Mouse (Mus musculus) megakaryocyte progenitor cell, adult 5-6 weeks (primary cell): Measurements from ENCODE around the gene 9330161L09Rik. TPM values are rescaled to one million over a fixed set of nuclear protein-coding genes. Genes with fewer than 3 reads are reported as not detected.

Experiments
- total RNA-seq, 2 experiments: library from RNA; stranded (forward) in 1 of 2; stranded (reverse) in 1 of 2; fragments of 157-497, 149-512 nt in 1 of 2; fragments of 200-1000 nt in 1 of 2; gene quantifications; 2 replicates each; pipeline versions ENCODE4 v1.2.3 to v1.2.4; 2015 to 2017

The 9330161L09Rik gene
- total RNA-seq, 2 experiments from 2014 or later: 0.25 to 1.5 TPM

Other genes starting within 250 kb of the 9330161L09Rik start
- gene Prima1, start 165.7 kb downstream of the 9330161L09Rik start, total RNA-seq (2015): not detected in 2 replicates
- gene Prima1, start 165.7 kb downstream of the 9330161L09Rik start, total RNA-seq (2017): not detected in 2 replicates
- gene Fam181a, start 96.8 kb downstream of the 9330161L09Rik start, total RNA-seq (2015): not detected in 2 replicates
- not detected in 2 replicates for gene Fam181a, start 96.8 kb downstream of the 9330161L09Rik start, total RNA-seq (2017)
- gene Asb2, start 51.8 kb downstream of the 9330161L09Rik start, total RNA-seq (2015): 0.10 TPM in 1 of 2 replicates, not detected in the other
- not detected in 2 replicates for gene Asb2, start 51.8 kb downstream of the 9330161L09Rik start, total RNA-seq (2017)
- 0.54 and 3.0 TPM in 2 replicates for gene Otub2, start 19.1 kb downstream of the 9330161L09Rik start, total RNA-seq (2015)
- 0.54 and 1.3 TPM in 2 replicates for gene Otub2, start 19.1 kb downstream of the 9330161L09Rik start, total RNA-seq (2017)
- gene Ddx24, start 18.0 kb upstream of the 9330161L09Rik start, total RNA-seq (2015): 77.9 and 79.7 TPM in 2 replicates
- gene Ddx24, start 18.0 kb upstream of the 9330161L09Rik start, total RNA-seq (2017): 82.6 and 119 TPM in 2 replicates
- 61.5 and 79.9 TPM in 2 replicates for gene Ifi27, start 26.4 kb upstream of the 9330161L09Rik start, total RNA-seq (2015)
- gene Ifi27, start 26.4 kb upstream of the 9330161L09Rik start, total RNA-seq (2017): 51.8 and 55.5 TPM in 2 replicates
- gene Ifi27l2a, start 35.9 kb upstream of the 9330161L09Rik start, total RNA-seq (2015): 6.0 and 9.2 TPM in 2 replicates
- gene Ifi27l2a, start 35.9 kb upstream of the 9330161L09Rik start, total RNA-seq (2017): 11.5 and 11.6 TPM in 2 replicates
- not detected in 2 replicates for gene Ifi27l2b, start 49.4 kb upstream of the 9330161L09Rik start, total RNA-seq (2015)
- gene Ifi27l2b, start 49.4 kb upstream of the 9330161L09Rik start, total RNA-seq (2017): not detected in 2 replicates
- 0.10 TPM in 1 of 2 replicates, not detected in the other for gene Ppp4r4, start 124.5 kb upstream of the 9330161L09Rik start, total RNA-seq (2015)
- gene Ppp4r4, start 124.5 kb upstream of the 9330161L09Rik start, total RNA-seq (2017): not detected in 2 replicates
- gene Serpina10, start 223.6 kb upstream of the 9330161L09Rik start, total RNA-seq (2015): not detected in 2 replicates
- gene Serpina10, start 223.6 kb upstream of the 9330161L09Rik start, total RNA-seq (2017): not detected in 2 replicates
- gene Serpina6, start 249.4 kb upstream of the 9330161L09Rik start, total RNA-seq (2015): not detected in 2 replicates
- not detected in 2 replicates for gene Serpina6, start 249.4 kb upstream of the 9330161L09Rik start, total RNA-seq (2017)